Mouse (Mus musculus) retina, embryonic 14.5 days (tissue): ENCODE measurements around the gene Anks3.

Experiments used
- DNase-seq: peaks from one replicate; pipeline ENCODE4 v3.0.0-alpha.2; 2015; ENCODE audit warnings: low spot score

Gene Anks3

GRCm38 (mm10) chr16:4896249-4897027 lies 67.6 kb downstream of the Anks3 start:
- no peak for DNase-seq

DNA sequence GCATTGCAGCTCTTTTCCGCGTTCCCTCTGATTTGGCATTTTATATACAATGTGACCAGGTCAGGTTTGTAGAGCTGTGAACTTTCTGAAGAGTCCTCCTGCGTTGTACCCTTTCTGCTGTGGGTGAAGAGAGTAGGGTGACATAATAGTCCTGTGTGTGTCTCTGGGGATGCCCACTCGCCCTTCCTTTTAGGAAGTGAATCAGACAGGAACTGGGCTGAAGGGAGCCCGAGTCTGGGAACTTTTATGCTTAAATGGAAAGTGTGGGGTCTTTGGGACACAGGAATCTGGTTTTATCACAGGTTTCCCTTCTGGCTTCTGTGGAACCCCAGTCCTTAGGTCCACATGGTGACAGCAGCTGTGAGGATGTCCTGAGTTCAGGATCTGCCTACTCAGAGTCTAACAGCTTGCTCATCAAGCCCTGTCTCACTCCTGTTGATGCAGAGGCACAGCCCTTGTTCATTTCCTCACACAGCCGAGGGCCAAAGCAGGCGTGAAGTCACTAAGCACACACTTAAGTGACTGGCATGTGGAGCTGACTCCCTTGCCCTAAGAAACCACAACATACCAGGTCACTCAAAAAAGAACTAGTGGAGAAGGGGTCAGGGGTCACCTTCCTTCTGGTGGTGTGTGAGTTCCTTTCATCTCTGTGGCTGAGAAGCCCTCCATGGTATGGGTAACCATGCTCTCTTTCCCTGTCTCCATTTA lies 69.7 kb downstream of the Anks3 start:
- no peak for DNase-seq

DNA sequence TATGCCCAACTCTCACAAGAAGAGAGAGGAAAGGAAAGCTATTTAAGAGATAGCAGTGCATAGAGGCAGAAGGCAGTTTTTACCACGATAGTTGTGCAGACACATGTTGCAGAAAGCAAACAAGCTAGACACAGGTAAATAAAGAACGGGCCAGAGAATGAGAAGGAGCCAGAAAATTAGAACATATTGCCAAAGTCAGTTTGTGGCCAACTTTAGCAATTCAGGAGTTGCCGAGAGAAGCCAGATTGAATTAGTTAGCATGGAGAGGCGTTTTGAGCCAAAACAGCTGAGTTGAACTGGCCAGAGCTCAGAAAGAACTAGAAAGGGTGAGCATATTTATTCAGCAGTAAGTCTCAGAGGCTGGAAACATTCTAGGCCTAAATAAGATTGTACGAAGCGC lies 71.8 kb downstream of the Anks3 start:
- no peak for DNase-seq
